Mouse (Mus musculus) frontal cortex, adult 2 months (tissue): Measurements from ENCODE around the gene Cbx6. TPM values are rescaled to one million over a fixed set of nuclear protein-coding genes. Genes with fewer than 3 reads are reported as not detected.
"Not testable (repeated sequence)": the region's sequence is repeated elsewhere in the genome, so short reads cannot be mapped to it uniquely, and the experiment has no call there.

Source experiments
- DNase-seq, 2 experiments: peaks; one replicate each; pipeline ENCODE4 v3.0.0; 2022; ENCODE audit warnings: low spot score in 1 of 2; ENCODE audit errors: extremely low spot score in 1 of 2
- polyA plus RNA-seq: library from polyadenylated mRNA; depleted of rRNA; stranded (reverse); fragments of >200 nt; gene quantifications from 2 replicates; pipeline ENCODE4 v1.2.3, GENCODE M21; 2012

Cbx6 gene
- polyA plus RNA-seq, 1 experiment: 263 TPM

DNA sequence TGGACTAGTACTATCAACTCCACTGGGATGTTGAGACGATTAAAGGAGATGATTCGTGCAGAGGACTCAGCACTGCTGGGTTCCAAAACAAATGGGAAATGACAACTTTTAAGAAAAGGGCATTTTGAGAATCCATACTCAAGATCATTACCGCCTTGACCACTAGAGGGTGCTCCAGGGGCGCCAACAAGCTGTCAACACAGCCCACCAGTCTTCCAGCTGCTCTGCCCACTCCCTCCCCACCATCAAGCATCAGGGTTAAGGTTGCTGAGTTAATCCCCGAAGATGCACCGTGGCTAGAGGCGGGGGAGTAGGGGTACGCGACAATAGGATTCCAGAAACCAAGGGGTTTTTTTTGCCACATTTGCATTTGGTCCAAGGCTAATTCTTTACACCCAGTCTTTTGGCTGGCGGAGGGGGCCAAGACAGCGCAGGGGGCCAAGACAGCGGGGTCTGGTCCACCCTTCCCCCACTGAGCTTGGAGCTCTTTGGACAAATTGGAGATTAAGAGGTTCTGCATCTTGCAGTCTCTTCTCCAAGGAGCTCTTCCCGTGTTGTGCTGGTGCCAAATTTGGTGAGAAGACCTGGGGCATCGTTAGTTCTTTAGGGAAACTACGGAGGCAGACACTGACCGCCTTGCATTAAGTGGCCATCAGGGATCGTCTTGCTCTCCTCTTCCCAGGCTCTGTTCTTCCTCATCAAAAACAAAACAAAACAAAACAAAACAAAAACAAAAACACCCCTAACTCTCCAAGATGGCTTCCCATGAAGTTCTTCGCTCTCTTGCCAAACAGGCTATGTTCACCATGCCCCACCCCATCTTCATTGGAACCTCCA, 2.2 kb downstream of the Cbx6 start:
- peak in 1 of 2 experiments; percentile 92 for DNase-seq

DNA sequence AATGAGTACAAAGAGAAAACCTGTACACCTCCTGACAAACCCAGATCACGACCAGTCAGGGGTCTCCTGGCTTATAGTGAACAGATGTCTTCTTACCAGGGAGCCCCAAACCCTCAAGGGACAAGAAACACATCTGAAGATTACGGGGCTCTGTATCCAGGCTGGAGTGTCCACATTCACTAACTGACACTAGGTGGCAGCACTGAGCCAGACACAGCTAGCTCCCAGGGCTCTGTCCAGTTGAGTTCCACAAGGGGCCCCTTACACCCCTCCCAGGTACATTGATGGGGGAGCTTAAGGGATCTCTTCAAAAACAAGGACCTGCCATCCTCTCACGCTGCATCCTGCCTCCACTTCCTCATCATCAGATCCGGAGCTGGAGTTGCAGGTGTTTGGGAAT, 4.1 kb downstream of the Cbx6 start:
- peak in 1 of 2 experiments; percentile 92 for DNase-seq

DNA sequence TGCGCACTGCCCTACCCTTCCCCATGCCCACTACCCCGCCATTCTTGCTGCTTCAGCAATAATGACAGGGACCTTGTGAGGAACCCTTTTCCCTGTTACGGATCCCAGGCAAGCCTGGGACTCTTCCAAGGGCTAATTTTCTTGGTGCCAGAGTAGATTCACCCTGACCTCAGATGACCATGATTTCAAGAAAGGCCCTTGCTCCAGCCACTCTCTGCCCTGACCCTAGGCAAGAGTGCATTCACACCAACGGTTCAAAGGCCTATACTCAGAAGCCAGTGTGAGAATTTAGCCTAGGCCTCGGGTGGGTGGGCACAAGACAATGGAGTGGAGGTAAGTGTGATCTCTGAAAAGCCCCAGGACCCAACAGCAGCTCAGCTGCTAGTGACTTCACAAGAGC, 5.1 kb downstream of the Cbx6 start:
- peak in 1 of 2 experiments; percentile 13 for DNase-seq

DNA sequence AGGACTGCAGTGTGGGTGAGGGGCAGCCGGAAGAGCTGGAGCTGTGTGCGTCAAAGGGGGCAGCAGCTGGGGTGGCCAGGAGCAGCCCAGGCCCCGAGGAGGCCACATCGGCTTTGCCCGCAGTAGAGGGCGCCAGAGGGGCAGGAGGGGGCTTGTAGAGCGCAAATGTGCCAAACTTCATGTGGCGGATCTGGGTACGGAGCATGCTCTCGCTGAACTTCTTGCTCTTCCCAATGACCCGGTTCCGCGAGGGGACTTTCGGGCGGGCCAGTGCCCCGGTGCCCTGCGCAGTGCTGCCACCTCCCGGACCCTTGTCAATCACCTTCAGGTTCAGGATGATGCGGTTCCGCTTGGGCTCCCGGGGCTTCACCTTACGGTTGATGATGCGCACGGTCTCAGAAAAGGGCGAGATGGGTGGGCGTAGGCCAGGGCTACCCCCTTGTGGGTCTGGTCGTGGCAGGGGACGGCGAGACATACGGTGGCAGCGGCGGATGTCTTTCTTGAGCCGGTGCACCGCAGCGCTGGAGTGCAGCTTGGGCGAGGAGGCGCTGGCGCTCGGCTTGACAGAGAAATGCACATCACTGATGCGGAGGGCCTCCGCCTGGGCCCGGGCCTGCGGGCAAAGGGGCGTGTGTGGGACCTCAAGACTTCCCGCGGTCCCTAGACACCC, 6.0 kb downstream of the Cbx6 start:
- DNase-seq: peak in 1 of 2 experiments; percentile 40

DNA sequence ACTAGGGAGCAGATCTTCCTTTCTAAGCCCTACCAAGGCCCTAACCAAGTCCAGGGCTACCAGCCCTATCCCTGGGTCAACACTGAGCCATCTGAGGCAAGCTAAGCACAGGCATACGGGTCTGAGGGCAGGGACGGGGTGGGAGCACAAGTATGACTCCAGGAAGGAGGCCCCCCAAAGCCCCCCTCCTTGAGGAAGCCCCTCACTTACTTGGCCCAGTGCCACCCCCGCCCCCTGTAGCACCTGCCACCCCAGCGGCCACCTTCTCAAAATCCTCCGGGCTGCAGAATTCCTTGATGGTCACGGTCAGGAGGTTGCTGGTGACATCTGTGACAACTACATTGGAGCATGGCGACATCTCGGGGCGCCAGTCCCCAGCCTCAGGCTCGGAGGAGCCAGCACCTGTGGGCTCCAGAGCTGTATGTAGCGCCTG, 6.7 kb downstream of the Cbx6 start:
- no peak for DNase-seq

DNA sequence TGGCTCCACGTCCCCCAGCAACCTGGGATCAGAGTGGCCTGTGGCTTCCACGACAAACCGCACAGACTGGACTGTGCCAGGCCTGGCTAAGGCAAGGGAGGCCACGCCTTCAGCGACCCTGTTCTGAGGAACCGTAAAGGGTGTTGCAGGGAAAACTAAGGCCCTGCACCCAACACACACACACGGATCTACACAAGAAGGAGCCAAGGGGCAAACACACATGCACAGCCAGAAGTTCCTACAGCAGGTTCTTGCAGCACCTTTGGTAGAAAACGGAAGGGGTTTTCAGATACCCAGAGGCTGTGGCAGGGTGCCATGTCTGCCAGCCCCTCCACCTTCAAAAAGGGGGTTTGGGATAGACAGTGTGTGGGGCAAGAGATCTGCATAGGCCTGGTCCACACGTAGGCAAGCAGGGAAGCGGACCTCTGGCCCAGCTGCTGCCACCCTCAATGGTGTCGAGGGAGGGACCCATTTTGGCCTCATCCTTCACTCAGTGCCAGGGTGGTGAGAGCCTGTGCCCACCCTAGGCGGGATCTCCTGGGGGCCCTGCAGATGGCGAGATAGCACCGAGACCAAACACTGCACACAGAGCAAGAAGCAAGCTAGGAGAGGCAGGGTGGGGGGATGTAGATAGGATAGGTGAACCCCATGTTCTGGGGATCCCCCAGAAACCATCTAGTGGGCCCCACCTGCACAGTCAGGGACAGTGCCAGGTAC, 7.3 kb downstream of the Cbx6 start:
- no peak for DNase-seq

DNA sequence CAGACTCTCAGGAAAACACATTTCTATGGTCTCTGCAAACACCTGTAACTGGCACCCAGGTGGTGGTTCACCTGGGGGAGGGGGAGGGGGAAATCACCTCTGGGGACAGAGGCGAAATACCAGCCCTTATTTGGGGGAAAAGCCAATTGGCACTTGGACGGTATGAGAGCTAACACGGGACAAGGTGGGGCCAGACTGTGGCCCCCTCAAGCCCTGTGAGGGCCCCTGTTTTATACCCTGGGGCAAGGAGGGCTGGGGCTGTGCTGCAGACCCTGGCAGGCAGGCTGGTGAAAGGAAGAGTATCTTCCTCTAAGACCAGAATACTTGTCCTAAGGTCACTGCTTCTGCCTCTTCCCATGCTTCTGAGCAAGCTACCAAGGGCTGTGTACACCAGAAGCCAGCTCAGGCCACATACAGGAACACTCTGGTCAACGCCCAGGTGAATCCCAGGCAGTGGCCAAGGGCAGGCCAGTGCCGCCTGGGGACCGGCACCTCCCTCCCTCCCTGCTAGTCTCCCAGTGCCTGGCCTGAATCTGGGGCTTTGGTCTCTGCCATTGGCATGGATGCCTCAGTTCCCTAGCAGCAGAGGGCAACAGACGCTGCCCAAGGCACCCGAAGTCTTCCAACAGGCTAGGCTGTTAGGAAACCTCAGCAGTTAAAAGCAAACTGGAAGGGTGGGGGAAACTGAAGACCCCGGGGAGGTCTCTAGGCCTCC, 8.1 kb downstream of the Cbx6 start:
- DNase-seq: no peak

DNA sequence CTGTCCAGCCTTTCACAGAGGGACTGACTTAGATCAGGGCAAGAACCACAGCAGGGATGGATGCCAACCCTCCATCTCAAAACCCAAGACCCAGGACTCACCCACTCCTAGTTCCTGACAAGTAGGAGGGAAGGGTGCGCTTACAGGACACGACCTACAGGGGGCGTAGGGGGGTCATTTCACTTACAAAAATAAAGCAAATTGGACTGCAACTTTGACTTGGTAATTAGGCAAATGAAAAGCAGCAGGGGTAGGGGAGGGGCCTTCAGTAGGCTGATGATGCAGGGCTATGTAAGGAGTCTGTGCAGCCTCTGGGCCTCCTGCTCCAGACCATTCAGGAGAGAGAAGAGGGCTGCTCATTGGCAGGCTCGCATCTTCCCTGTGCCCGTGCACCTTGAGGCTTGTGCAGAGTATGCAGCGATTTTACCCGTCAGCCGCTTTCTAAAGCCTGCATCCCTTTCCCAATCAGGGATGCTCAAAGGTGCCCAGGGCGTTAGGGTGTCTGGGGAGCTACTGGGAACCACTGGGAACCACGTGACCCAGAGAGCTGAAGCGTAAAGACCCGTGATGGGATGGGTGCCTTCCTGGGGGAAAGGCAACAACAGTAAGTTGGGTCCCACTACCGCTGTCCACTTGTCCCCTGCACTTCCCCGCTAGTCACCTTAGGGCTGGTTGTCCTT, 9.2 kb downstream of the Cbx6 start:
- DNase-seq: peak in 1 of 2 experiments; percentile 55

DNA sequence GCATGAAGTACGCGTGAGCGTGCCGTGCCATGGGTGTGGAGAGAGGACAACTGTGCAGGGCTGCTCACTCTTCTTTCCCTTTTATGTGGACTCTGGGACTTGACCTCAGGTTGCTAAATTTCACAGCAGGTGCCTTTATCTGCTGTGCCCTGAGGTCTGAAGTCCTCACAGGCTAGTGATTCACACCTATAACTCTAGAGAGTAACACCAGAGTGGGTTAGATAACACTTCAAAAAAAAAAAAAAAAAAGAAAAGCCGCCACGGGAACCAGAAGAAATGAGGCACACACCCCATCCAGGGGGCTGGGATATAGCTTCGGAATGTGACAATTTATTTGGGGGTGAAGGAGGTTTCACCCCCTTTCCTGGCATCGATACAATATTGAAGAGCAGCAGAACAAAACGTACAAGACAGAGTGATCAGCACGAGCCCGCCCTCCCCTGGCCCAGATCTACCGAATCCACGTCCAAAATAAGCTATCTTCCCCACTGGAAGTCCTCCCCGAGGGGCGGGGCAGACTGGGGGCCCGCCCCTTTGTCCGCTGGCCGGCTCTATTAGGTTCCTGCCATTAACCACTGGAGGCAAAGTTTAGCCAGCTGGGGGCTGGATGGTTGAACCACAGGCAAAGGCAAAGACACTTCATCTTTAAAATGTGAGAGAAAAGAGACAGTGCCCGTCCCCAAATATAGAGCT, 10.8 kb downstream of the Cbx6 start:
- DNase-seq: peak in 1 of 2 experiments; percentile 51

DNA sequence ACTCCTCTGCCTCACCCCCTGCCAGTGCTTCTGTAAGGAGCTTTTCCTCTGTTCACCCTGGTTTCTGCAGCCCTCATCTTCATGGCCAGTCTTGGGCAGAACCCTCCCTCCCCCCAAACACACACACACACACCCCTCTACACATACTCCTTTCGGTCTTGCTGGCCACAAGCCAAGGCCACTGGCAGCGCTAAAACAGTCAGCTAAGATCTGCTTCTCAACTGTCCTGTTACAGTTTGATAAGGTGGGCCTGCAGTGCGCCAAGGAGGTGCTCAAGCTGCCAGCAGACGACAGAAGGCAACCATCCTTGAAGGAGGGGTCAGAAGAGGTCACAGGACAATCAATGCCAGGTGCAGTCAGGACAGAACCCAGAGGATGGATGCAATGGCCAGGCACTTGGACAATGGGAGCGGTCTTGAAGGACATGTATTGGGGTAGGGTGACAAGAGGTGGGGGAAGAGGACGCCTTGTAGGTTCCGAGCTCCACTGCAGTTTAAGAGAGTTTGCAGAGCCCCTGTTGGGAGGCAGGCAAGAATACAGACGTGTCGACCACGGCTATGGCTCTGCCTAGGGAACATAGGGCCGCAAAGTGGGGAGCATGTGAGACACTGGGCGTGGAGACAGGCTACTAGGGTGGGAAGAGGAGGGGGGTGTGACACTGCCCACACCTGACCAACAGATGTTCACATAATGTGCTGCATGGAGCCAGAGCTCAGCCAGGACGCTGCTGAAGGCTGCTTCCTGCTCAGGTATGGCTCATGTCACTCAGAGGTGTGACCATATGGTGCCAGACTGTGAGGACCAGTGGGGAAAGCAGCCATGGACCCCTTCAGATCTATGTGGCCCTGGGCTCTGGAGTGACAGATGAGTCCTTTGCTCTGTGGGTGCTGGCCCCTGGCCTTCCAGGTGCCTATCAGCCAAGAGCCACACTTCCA, 12.0 kb downstream of the Cbx6 start:
- DNase-seq: peak in 1 of 2 experiments; percentile 17

DNA sequence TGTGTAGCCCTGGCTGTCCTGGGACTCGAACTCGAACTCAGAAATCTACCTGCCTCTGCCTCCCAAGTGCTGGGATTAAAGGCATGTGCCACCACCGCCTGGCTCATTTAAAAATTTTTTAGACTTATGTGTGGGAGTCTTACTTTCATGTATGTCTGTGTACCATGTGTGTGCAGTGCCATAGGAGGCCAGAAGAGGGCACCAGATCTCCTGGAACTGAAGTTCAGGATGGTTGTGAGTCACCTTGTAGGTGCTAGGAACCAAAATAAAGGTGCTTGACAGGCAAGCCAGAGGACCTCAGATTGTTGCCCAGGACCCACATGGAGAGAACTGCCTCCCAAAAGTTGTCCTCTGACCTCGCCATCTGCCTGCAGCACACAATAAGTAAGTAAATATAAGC, 16.2 kb downstream of the Cbx6 start:
- no peak for DNase-seq

DNA sequence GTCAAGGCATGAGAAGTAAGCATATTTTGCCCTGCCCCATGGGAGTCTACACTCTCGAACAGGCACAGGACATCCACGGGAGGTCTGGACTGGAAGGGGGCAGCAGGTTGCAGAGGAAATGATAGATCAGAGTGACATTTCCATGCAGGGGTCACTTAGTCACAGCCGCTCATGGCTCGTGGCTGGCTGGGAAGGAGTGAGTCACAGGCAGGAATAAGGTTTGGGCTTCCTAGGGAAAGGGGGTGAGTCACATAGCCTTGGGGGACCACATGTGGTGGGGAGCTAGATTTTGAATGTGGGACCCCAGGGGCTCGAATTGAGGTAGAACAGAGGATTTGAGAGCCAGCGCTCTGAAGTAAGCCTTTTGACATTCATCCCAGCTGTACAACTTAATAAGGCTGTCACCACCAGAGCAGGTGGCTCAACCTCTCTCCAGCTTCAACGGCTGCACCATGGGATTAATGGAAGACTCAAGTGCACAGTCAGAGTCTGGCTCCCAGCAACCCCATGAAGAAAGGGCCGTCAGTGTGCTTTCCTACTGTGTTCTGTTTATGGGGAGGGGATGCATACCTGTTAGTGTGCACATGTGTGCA, 20.7 kb downstream of the Cbx6 start:
- DNase-seq: no peak

DNA sequence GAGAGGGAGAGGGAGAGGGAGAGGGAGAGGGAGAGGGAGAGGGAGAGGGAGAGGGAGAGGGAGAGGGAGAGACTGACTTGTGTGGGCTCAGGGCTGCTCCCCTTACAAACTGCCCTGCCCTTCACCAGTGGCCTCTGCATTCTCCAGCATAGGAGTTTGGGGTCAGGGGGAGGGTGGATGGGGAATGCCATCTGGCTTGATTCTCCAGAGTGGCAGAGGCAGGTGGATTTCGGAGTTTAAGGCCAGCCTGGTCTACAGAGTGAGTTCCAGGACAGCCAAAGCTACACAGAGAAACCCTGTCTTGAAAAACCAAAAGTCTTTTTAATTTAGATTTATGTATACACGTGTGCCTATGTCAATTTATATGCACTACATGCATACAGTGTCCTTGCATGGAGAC, 21.6 kb downstream of the Cbx6 start:
- DNase-seq: not testable (repeated sequence)

DNA sequence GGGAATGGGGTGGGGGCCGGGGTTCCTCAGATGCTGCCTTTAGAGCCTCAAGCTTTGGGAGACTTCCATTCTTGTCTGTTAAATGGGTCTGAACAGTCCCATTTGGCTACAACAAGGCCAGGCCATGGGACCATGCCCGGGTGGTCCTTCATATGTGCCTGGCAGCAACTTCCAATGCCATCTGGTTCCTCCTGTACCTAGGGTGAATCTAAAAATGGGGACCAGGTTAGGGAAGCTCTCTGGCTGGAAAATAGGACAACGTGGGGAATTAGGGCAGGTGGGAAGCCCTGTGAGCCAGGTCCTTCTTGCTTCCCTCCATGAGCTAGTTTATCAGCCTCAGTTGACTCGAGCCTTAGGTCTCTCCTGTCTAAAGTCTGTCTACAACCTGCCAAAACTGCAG, 23.5 kb downstream of the Cbx6 start:
- DNase-seq: no peak

DNA sequence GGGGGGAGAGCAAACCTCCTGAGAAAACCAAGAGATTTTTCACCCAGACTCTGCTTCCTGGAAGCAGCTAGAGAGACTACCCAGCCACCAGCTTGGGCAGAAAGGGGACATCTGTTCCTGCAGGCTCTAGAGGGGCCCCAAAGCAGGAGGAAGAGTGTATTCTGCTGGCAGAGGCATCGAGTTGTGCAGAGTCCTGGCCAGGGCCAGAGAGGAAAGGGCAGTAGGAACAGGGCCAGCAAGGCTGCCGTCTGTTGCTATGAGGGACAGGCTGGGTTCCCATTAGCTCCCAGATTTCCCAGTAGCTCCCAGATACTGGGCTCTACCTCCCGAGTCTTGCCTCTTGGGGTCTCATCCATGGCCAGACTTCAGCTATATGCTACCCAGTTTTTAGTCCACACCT, 24.4 kb downstream of the Cbx6 start:
- DNase-seq: no peak

DNA sequence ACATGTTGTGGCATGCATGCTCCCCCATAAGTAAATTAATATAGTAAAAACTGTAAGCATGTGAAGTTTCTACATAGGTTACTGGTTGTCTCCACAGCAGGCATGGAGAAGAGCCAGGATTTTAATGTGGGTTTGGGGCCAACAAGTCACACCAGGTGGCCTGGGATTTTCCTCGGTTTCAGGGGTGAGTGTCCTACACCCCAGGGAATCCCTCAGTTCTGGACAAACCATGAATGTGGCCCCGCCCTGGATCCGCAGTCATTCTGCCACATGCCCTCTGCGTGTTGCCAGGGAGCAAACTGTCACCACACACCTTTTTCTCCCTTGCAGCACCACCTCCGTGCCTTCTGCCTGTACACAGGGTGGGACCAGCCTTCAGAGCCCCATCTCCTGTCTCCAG, 25.8 kb downstream of the Cbx6 start:
- DNase-seq: no peak

DNA sequence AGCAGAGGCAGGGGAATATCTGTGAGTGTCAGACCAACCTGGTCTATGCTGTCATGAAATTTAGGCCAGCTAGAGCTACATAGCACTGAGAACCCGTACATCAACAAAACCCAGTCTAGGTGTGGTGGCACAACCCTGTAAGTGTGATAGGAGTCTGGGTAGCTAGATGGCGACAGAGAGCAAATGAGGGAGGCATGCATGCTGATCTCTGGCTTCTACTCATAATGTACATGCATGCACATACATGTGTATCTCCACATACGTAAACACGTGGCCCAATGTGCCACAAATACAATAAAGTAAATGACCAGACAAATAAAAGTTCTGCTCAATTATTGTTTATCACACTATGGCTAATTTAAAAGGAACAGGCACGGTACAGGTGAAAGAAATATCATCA, 26.4 kb downstream of the Cbx6 start:
- peak in 1 of 2 experiments; percentile 73 for DNase-seq

DNA sequence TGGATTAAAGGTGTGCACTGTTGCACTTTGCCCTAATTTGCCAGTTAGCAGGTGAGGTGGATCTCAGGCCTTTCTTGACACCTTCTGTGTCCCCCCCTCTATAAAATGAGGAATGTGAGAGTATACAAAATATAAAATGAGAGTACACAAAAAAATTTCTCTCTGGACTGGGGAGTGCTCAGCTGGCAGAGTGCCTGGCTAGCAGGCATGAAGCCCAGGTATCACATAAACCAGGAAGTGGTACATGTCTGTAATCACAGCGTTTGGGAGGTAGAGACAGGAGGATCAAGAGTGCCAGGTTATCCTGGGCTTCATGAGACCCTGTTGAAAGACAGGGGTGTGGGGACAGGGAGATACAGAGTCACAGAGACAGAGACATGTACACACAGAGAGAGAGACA, 27.4 kb downstream of the Cbx6 start:
- DNase-seq: no peak
